Mouse (Mus musculus): ENCODE measurements around the gene Rnf148.

The Rnf148 gene

GRCm38 (mm10) chr6:23655036-23655435, at the start of gene Rnf148:
Gene Rnf148, minus strand, starts transcription at chr6:23655136.
- no peak for DNase-seq (ENCODE audit: low spot score in 2 of 2)

DNA sequence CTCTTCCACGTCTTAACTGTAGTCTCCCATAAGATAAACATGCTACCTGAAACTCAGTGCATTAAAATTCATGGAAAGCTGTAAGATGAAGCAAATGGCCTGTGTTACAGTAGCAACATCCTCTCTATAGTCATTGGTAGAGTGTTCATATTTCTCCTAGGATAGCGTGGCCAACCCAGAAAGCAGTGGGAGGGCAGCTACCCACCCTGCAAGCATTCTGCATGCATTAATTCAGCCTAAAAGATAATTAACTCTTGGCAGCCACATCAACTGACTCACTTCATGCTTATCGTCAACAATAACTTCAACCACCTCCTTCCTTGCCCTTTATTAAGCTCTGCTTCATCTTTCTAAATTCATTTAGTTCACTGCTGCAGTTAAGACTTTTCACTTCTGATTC, 45.9 kb upstream of the Rnf148 start:
- no peak for DNase-seq (ENCODE audit: low spot score in 2 of 2)

DNA sequence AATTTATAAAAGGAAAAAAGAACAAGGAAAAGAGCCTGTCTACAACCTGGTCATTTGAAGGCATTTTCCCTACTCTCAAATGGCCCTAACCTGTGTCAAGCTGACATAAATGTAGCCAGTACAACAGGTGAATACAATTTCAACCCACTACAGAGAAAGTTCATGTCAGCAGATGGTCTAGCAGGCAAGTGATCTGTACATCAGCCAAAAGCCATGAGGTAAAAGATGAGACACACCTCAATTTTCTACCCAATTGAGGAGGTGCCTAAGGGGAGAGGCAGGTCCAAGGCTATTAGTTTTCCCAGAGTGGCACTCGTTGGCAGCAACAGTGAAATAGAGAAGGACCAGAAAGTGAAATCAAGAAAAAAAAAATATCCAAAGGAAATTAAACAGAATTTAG, 23.2 kb upstream of the Rnf148 start:
- no peak for DNase-seq (ENCODE audit: low spot score in 2 of 2)

GRCm38 (mm10) chr6:23650205-23650604, 4.7 kb downstream of the Rnf148 start, which contains the start of gene Rnf133:
Gene Rnf133, minus strand, starts transcription at chr6:23650305.
- no peak for DNase-seq (ENCODE audit: low spot score in 2 of 2)

DNA sequence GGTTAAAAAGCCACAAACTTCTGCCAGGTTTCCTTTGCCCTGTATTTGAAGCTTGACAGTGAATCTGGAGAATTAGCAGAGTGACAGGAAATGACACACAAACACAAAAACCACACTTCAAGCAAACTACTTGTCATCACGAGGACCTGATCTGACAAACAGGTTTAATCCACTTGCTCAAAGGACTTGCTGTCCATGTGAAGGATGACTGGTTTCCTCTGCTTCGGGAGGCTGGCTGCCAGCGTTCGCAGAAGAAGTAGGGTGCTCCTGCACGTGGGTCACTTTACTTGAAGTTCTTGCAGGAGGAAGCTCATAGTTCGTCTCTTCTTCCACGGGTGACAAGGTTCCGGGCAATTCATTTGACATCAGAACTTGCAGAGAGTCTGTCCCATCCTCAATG, 6.2 kb downstream of the Rnf148 start:
- DNase-seq (ENCODE audit: low spot score in 2 of 2): no peak

DNA sequence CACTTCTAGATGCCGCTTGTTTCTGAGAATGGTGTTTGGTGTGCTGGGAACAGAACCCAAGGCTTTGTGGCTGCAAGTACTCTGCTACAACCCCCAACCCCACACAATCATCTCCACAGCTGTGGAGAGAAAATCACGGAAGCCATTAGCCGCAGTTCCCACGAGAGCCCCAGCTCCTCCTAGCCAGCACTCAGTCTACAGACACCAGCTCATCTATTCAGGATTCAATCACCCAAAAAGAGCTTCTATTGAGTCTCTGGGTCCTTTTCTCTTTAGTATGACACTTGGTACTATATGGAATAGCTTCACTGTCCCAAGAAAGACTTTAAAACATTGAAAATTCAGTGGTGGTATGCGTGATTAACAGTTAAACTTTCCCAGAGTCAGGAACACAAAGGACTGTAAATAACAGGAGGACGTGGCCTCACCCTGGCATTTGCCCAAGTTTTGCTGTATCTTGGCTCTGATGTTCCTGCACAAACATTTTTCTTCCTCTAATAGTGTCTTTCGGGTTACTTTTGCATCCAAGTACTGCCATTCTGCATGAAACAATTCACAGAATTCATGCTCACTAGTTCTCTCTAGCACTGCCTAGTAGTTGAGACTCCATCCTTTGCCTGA, 7.2 kb downstream of the Rnf148 start:
- no peak for DNase-seq (ENCODE audit: low spot score in 2 of 2)

- DNase-seq (ENCODE audit: low spot score in 2 of 2): peak; percentile 39 to 46
These were observed 17.9 kb downstream of the Rnf148 start for GRCm38 (mm10) chr6:23637081-23637480.

GRCm38 (mm10) chr6:23635208-23635607, 19.7 kb downstream of the Rnf148 start:
- no peak for DNase-seq (ENCODE audit: low spot score in 2 of 2)

DNA sequence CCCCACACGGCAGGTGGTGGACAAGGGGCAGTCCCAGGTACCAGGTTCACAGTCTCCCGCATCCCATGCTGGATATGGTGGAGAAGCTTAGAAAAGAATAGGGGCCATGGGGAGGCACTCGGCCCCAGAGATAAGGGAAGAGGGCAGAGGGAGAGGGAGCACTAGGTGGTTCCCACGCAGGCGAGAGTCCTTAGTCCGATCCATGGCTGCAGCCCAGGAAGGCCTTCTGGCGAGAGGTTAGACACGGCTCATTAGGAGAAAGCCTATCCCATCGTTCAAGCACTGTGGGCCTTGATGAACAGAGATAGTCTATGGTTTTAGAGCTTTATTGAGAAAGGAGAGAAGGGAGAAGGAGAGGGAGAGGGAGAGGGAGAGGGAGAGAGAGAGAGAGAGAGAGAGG, 20.9 kb downstream of the Rnf148 start:
- DNase-seq (ENCODE audit: low spot score in 2 of 2): no peak

DNA sequence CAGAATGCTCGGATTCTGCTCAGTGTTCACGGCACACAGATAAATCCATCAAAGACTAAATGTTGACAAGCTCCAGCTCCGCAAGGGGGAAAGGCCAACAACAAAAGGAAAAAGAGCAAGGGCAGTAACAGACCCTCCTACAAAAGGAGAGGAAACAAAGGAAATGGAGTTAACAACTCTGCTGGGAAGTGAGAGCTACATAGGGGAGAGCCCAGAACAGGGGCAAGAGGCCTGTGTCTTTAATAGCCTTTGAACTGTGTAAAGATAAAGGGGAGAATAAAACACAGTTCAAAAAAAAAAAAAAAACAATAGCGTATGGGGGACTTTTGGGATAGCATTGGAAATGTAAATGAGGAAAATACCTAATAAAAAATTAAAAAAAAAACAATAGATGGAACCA, 24.5 kb downstream of the Rnf148 start:
- no peak for DNase-seq (ENCODE audit: low spot score in 2 of 2)

Data from right cerebral cortex, adult 2 months (tissue).